Mouse (Mus musculus) embryonic fibroblast, embryonic 13.5 days (primary cell): ENCODE results near the gene Nav2.

Experiments used
- CTCF ChIP-seq: IDR thresholded peaks from 2 replicates; pipeline ENCODE4 v1.5.1; 2011; ENCODE audit warnings: mild to moderate bottlenecking, control low read depth, low read length, moderate library complexity, borderline replicate concordance; ENCODE audit not compliant: insufficient read depth
- POLR2A ChIP-seq: IDR thresholded peaks from 2 replicates; pipeline ENCODE4 v1.6.1; 2011; ENCODE audit warnings: low read depth, mild to moderate bottlenecking, control low read depth, low read length, moderate library complexity

DNA sequence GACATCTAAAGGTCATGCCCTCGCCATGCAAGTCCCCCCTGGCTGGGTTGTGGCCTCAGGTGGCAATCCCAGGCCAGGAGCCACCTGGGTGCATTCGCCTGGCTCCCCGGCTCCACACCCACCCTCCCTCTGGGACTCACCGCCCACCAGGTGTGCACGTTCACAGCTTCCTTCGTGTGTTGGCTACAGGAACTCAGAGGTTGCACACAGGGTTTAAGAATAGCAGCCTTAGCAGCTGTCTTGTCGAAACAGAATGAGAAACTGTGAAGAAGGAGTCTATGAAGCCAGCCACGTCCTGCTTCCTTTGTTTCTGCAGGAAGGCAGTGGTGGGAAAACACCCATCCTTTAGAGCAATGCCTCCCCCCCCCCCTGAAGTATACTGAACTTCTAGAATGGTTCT, 210.5 kb downstream of the Nav2 start:
- TF ChIP-seq POLR2A: no peak
- no peak for TF ChIP-seq CTCF
